Mouse (Mus musculus): Measurements from ENCODE around the gene Rngtt.

DNA sequence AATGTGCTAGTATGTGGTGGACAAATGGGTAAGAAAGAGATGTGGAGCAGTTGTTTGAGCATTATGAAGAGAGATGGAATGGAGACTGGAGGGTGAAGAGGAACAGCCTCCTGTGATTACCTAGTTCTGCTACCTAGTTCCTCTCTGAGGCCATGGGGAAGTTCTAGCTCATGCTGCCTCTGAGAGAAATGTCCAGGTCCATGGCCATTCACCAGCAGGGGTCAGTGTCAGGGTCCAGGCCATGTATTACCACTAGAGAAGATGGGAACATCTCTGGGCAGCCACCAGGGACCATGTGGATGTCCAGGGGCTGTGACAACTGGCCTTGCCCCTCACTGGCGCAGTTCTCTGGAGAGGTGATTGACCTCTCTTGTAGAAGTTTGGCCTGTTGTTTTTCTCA, 7.1 kb upstream of the Rngtt start:
- no peak for TF ChIP-seq FLI1 (IDR thresholded peaks at IDR 0.05; ENCODE audit: low read length)
- no peak for TF ChIP-seq GATA1 (IDR thresholded peaks at IDR 0.05; ENCODE audit: borderline replicate concordance, low read length)
